Mouse (Mus musculus): ENCODE measurements around the gene Zbtb37. TPM values are rescaled to one million over a fixed set of nuclear protein-coding genes. Genes with fewer than 3 reads are reported as not detected.

Gene Zbtb37
- 10 to 100 TPM; 13.0 to 20.6 (median 15.3) TPM for total RNA-seq (2022)

DNA sequence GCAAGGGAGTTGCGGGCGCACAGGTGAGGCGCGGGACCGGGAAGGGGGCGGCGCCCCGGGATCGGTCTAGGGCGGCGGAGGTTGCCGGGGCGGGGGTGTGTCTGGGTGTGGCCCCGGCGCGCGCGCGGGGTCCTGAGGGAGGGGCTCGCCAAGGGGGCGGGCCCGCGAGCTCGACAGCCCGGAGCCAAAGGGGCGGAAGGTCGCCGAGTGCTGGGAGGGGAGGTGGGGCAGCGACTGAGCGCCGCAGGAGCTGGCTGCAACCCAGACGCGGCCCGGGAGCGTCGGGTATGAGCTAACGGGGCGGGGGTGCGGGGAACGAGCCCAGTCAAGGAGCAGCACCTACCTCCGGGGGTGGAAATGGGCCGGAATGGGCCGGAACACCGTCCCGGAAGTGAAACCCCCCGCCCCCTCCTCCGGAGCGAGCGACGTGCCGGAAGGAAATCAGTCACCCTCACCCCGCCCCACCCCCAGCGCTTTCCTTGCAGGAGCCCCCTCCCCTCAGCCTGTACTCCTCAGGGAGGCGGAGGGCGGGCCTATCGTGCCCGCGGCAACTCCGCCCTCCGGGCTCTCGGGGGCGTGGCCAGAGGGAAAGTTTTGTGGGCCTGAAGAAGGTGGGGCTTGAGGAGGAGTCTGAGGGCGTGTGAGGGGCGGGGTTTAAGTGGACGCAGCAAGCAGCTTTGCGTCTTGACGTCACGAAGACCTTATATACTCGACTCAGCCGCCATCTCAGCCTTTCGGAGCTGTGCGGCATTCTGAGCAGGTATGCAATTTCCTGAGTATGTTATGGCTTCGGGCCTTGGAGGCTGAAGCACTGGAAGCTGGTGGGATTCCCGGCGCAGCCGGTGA, at the start of gene Zbtb37:
Zbtb37 (minus strand) TSS at position 415 of the 846 bp plus-strand sequence.
- DNase-seq (ENCODE audit: low spot score), result peak; percentile 98

GRCm38 (mm10) chr1:161077243-161077642, 42.6 kb upstream of the Zbtb37 start:
- no peak for DNase-seq (ENCODE audit: low spot score)

DNA sequence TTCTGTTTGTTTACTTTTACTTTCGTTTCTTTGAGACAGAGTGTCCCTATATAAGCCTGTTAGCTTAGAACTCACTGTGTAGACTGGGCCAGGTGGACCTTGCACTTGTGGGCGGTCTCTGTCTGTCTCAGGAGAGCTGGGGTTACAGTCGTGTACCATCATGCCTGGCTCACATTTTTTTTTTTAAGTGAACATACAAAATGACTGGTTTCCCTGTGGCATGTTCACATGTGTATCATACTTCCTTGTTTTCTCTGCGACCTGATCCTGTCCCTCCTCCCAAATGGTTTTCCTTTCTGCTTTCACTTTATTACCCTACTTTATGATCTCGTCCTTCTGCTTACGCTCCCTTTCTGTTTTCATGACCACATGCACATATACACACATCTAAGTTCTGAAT, 41.6 kb upstream of the Zbtb37 start:
- no peak for DNase-seq (ENCODE audit: low spot score)

DNA sequence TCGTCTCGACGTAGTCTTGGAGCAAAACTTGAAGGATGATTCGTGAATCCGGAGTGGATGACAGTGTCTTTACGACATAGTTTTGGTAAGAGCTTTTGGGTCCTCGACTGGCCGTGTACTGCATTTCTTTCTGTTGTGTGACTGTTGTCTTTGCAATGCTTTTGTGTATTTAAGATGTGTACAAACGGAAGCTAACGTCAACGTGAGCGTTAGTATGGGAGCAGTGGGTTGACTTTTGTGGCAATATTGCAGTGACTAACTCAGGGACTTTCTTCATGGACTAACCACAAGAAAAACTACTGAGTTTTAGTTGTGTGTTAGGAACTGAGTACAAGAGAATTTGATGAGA, 36.6 kb upstream of the Zbtb37 start:
- DNase-seq (ENCODE audit: low spot score), result no peak

GRCm38 (mm10) chr1:161070352-161071271, 36.0 kb upstream of the Zbtb37 start, which contains the start of the genes Dars2 and Cenpl:
TSS of gene Dars2 (minus strand) at chr1:161070658.
TSS of gene Cenpl (plus strand) at chr1:161070713.
- DNase-seq (ENCODE audit: low spot score), result peak; percentile 99

GRCm38 (mm10) chr1:161063351-161063750, 28.7 kb upstream of the Zbtb37 start:
- no peak for DNase-seq (ENCODE audit: low spot score)

DNA sequence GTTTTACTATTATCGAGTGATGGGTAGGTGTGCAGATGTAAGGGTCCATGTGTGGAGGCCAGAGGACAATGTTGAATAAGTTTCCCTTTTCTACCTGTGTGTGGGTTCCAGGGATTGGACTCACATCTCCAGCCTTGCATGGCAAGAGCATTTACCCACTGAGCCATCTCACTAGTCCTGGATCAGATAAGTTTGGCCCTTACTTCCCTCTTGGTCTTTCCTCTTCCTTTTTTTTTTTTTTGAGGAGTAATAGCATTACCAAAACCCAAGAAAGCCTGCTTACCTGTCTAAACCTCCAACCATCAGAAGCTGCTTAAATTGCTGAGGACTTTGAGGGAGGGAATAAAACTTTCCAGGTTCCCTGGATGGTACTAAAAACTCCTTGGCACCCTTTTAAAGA, 22.5 kb upstream of the Zbtb37 start:
- no peak for DNase-seq (ENCODE audit: low spot score)

DNA sequence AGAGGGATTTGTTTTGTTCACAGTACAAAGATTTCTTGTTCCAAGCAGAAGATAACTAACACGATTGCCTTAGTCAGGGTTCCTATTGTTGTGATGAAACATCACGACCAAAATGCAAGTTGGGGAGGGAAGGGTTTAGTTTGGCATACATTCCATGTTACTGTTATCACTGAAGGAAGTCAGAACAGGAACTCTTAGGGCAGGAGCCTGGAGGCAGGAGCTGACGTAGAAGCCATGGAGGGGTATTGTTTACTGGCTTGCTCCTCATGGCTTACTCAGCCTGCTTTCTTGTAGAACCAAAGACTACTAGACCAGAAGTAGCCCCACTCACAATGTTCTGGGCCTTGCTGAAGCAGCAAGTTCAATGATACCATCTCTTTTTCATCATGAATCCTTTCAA, 12.3 kb upstream of the Zbtb37 start:
- no peak for DNase-seq (ENCODE audit: low spot score)

- no peak for DNase-seq (ENCODE audit: low spot score)
These were observed 6.8 kb upstream of the Zbtb37 start for GRCm38 (mm10) chr1:161041261-161042020.

DNA sequence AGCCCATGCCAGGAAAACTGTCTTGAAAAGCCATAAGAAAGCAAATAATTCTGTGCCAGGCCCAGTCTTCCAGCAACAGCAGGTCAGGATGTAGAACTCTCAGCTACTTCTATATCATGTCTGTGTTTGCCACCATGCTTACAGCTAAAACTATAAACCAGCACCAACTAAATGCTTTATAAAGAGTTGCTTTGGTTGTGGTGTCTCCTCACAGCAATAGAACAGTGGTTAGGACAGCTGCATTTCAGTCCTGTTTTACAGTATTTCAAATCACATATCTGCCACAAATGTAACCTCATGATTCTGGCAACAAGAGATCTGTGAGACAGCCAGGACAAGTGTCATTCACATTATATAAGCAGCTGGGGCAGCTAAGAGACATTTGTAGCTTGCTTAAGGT, 6.2 kb upstream of the Zbtb37 start:
- no peak for DNase-seq (ENCODE audit: low spot score)

- no peak for DNase-seq (ENCODE audit: low spot score)
These were observed 5.7 kb upstream of the Zbtb37 start for GRCm38 (mm10) chr1:161040426-161040770.

DNA sequence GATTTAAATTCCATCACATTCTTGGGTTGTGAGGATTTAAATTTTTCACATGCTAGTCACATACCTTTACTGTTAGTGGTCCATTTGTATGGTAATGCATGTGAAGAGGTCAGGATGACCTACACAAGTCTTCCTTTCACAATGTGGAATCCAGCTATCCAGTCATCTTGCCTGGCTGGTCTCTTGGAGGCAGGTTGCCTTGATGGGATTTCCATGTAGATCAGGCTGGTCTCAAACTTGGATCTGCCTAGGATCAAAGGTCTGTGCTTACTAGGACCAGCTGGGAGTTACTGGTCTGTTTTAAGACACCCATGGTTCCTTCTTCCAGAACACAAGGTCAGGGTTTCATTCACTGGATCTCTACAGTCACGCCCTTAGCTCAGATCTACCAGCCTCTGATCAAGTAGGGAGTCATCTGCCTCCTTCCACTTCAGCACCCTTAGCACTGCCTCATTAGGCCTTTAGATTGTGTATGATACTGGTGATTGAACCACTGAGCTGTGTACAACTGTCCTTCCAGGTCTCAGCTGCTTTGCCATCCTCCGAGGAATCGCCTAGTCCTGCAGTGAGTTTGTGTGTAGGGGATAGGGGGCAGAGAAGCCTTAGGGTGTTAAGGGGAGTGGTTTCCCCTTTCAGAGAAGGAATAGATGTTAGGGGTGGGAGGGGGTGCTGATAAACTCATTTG, 5.2 kb upstream of the Zbtb37 start:
- no peak for DNase-seq (ENCODE audit: low spot score)

GRCm38 (mm10) chr1:161038968-161039721, 4.5 kb upstream of the Zbtb37 start:
- no peak for DNase-seq (ENCODE audit: low spot score)

DNA sequence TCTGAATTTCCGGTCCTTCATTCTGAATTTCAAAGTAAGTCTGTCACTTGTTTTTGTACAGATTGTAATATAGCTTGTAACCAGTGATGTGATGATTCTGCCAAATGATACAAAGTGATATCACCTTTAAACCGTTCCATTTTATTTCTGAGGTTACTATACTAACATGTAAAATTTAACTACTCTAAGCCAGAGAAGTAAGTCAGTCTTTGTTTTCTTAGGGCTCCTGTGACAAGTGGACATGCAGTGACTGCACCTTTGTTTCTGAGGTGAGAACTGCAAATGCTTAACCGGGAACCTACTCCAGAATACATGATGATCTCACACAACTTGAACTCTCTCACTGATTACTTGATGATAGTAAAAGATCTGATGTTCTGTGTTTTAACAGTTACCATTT, 3.4 kb upstream of the Zbtb37 start:
- DNase-seq (ENCODE audit: low spot score), result no peak

DNA sequence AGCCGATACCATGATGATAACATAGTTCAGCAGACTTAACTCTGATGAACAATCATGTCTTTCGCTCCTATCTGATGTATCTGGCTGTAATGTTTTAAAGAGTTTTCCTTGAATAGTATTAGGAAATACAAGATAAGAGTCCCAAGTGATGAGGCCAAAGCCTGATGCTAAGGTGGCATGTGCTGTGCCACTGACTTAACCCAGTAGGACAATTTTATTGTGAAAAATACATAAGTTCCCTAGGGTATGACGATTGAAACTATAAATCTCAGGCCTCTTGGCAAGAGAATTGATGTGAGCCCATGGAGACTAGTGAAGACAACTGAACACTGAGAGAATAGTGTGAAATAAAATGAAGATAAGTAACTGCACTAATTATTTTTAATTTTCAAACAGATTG, 3.0 kb upstream of the Zbtb37 start:
- DNase-seq (ENCODE audit: low spot score), result no peak

DNA sequence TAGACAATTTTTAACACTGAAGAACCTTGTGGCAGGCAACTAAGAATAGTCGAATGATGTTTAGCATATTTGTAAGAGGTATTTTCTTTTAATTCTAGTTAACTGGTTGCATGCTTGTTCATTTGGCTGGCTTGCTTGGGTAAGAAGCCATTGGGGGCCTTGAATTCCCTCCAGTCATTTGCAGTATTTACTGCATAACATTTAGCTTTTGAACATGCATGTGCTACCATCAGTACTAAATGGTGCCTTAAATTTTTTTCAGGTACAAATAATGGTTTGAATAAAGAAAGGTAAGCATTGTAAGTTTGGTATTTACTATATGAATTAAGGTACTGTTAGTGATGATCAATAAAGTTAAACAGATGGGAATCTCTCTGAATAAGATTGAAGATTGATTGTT, 2.4 kb upstream of the Zbtb37 start:
- DNase-seq (ENCODE audit: low spot score), result no peak

- no peak for DNase-seq (ENCODE audit: low spot score)
These were observed 1.8 kb upstream of the Zbtb37 start for GRCm38 (mm10) chr1:161036411-161036841.

DNA sequence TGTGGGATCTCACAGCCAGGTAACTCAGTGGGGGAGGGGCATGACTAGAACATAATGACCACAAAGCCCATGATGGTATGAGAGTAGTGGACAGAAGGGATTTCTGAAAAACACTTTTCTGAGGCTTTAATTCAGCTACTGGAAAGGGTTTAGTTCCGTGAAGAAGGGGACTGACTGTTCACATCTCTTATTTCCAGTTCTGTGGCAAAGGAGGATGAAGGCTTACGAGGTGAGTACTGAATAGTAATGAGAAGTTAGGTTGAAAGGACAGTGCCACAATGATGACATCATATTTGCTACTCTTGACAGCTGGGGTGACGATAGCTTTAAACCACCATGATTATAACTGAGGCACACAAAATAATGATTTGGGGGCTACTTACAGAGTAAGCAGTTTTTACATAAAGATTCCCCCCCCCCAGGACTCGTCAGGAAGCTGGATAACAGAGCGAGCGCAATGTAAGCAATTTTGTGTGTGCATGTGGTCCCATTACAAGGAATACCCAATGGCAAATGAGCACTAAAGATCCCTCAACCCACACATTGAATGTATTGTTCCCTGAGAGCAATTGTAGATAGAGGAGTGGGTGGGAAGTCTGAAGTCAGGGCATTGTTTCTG, 1.2 kb upstream of the Zbtb37 start:
- no peak for DNase-seq (ENCODE audit: low spot score)

GRCm38 (mm10) chr1:161035281-161035785, 684 bp upstream of the Zbtb37 start:
- DNase-seq (ENCODE audit: low spot score), result no peak

All from heart, adult 8-10 months (tissue).